Mouse (Mus musculus): Measurements from ENCODE around the gene Rtl8a. TPM values are rescaled to one million over a fixed set of nuclear protein-coding genes. Genes with fewer than 3 reads are reported as not detected.

The Rtl8a gene
- 333 and 368 TPM in 2 replicates for polyA plus RNA-seq (2015; fragmentation: Nextera tagmentation; extraction: Ambion mirVana)

DNA sequence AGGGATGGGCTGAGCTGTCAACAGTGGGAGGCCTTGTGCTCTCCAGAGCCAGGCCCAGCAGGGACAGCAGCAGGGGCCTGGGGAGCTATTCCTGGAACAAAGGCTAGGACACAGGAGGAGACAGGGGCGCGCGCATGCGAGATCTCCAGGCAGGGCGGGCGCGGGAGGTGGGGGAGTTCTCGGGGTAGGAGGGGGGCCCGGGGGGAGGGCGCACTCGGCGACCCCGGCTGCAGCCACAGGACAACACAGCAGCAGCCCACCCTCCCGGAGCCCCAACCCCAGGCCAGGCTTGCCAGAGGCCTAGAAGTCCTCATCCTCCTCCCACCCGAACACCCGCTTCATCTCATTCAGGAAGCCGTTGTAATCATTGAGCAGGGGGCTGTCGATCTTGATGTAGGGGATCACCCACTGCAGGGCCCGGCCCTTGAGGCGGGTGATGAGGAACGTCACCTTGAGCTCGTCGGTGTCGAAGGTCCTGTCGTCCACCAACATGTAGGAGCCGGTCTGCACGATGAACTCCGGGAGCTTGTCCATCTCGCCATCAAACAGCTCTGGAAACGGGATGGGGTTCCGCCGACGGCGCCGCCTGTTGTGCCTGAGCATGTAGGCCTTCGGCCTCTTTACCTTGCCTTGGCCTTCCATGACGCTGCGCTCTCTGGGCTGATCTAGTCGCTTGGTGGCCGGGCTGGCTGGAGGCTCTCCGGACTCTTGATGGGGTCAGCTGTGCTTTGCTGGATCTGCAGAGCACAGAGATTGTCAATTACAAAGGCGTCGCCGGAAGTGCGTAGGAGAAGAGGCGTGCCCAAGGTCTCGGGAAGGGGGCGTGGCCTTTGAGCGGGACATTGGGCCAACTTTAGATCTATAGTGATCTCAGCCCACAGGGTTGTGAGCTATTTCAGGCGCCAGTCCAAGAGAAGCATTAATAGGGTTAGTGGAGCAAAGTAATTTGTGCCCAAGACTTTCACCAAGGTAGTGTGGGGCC, at the start of gene Rtl8a:
Gene Rtl8a, minus strand, starts transcription at position 703 of the 982 bp plus-strand sequence.

GRCm38 (mm10) chrX:53670294-53670693, 26.8 kb upstream of the Rtl8a start, which contains the start of gene Rtl8b:
Rtl8b (minus strand) TSS chrX:53670408.

DNA sequence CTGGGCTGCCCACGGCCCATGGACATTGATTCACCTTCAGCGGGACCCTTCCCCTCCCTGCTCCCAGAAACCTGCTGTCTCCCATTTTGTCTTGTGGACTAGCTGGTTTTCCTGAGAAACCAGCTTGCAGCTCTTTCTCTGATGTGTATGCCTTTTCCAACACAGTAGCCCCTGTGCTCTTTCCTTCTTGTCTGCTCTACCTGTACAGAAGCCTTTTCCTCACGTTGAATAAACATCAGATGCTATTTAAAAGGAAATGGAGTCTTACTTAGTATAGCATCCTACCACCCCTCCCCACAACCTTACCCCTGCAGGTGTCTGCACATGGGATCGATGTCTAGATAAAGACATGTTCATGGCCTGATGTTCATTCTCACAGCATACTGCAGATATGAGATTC, 34.6 kb downstream of the Rtl8a start, which contains the start of gene Gm14597:
Gene Gm14597, minus strand, starts transcription at position 101 of the 400 bp plus-strand sequence.

DNA sequence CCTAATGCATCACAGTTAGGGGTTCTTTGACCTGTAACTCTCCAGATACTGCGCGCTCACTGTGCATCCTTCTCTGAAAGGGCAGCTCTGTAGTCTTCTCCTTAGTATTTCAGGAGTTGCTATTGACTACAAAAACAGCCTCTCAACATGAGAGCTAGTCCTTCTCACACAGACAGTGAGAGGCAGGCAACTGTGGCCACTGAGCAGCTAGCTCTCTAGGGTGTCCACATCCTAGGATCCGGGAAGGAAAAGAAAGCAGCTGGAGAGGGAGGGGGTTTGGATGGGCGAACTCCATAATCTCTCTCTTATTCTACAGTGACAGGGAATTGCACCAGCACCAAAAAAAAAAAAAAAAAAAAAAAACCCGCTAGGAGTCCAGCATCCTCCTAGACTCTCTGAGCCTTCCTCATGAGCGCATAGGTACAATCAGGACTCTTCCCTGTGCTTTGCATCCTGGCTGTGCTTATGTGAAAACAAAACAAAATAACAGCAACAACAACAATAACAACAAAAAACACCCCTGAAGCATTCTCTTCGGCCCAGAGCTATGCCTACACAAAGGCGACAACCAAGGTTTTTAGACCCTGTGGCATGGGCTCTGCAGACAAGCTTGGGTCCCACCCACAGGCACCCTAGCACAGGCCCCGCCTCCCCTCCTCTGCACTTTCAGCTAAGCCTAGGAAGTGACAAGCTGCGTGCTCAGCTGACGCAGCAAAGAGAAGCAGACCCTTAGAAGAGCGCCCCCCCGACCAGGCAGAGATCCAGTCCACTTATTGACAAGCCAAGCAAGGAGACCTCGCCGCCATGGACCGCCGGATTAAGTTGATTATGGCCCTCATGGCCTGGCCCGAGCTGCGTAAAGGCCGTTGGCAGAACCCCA, 36.0 kb downstream of the Rtl8a start, which contains the start of gene Rtl8c:
Gene Rtl8c, plus strand, starts transcription at position 791 of the 880 bp plus-strand sequence.

Other genes starting within 250 kb of the Rtl8a start
- not detected in 2 replicates for gene Etd, start 208.8 kb downstream of the Rtl8a start, polyA plus RNA-seq (2015; fragmentation: Nextera tagmentation; extraction: Ambion mirVana)
- gene Rtl8c, start 35.6 kb downstream of the Rtl8a start, polyA plus RNA-seq (2015; fragmentation: Nextera tagmentation; extraction: Ambion mirVana): 273 and 293 TPM in 2 replicates
- gene Gm14597, start 34.7 kb downstream of the Rtl8a start, polyA plus RNA-seq (2015; fragmentation: Nextera tagmentation; extraction: Ambion mirVana): not detected in 2 replicates
- 262 and 280 TPM in 2 replicates for gene Rtl8b, start 26.7 kb upstream of the Rtl8a start, polyA plus RNA-seq (2015; fragmentation: Nextera tagmentation; extraction: Ambion mirVana)
- 0.27 and 0.28 TPM in 2 replicates for gene 4930502E18Rik, start 81.1 kb upstream of the Rtl8a start, polyA plus RNA-seq (2015; fragmentation: Nextera tagmentation; extraction: Ambion mirVana)
- 0.13 TPM in 1 of 2 replicates, not detected in the other for gene 1700013H16Rik, start 114.1 kb upstream of the Rtl8a start, polyA plus RNA-seq (2015; fragmentation: Nextera tagmentation; extraction: Ambion mirVana)
- gene Zfp36l3, start 132.7 kb upstream of the Rtl8a start, polyA plus RNA-seq (2015; fragmentation: Nextera tagmentation; extraction: Ambion mirVana): not detected in 2 replicates
- 1.4 and 1.7 TPM in 2 replicates for gene Xlr, start 154.0 kb upstream of the Rtl8a start, polyA plus RNA-seq (2015; fragmentation: Nextera tagmentation; extraction: Ambion mirVana)

Data from neural tube, postnatal 0 days (tissue).